9 mouse cellular contexts compared by ENCODE assay signal in genomic region chr2:71531990-71532970, GRCm38 (mm10). TPM values are rescaled to one million over a fixed set of nuclear protein-coding genes. Genes with fewer than 3 reads are reported as not detected.
DNase-seq lines count a peak whose midpoint lies in the region; ATAC-seq and TF ChIP-seq lines count a peak whose summit lies in the region.
"Had no signal": no experiment of that assay in that cellular context is flagged by ENCODE, and none has a peak within 500 bp of the region (broad histone marks: within the 10 kb centered on the region; RNA-seq: fewer than 3 reads in every experiment).

No protein-coding gene starts in this region.

- peaks cover 93% of the 10 kb centered on the region for H3K27me3 ChIP-seq in neural tube, embryonic 15.5 days (replicated peaks)
- H3K27me3 ChIP-seq in embryonic facial prominence, embryonic 14.5 days (replicated peaks; ENCODE audit: control insufficient read depth, insufficient read depth, low read length) = peaks cover 92% of the 10 kb centered on the region
- peaks cover 89% of the 10 kb centered on the region for H3K27me3 ChIP-seq in limb, embryonic 11.5 days (ENCODE audit: control insufficient read depth, insufficient read depth, low read length)
- peaks cover 60% of the 10 kb centered on the region for H3K27me3 ChIP-seq in stomach, postnatal 0 days (ENCODE audit: control insufficient read depth, insufficient read depth, low read length)

- no peak for TF ChIP-seq CTCF in stomach, postnatal 0 days (IDR thresholded peaks at IDR 0.05; ENCODE audit: low read depth)

- no peak overlapping the region for H3K4me3 ChIP-seq in neural tube, embryonic 15.5 days (replicated peaks)
- peak overlapping the region; percentile 49 for H3K4me3 ChIP-seq in embryonic facial prominence, embryonic 14.5 days (ENCODE audit: low read depth, low read length)
- H3K4me3 ChIP-seq in limb, embryonic 11.5 days (ENCODE audit: low read depth, low read length) = peak overlapping the region; percentile 16; the same call in 1 of the 2 replicates
- peak overlapping the region; percentile 3; the same call in 1 of the 2 replicates for H3K4me3 ChIP-seq in stomach, postnatal 0 days (ENCODE audit: low read depth, low read length)
- H3K4me3 ChIP-seq: left cerebral cortex, adult 2 months had no signal

- ATAC-seq in neural tube, embryonic 15.5 days (ENCODE audit: low FRiP score) = no peak
- no peak for ATAC-seq in embryonic facial prominence, embryonic 14.5 days (ENCODE audit: low read depth)
- ATAC-seq in limb, embryonic 11.5 days (ENCODE audit: insufficient number of reproducible peaks, low FRiP score, low TSS enrichment, low read depth) = no peak
- ATAC-seq in stomach, postnatal 0 days (ENCODE audit: low FRiP score, low TSS enrichment) = no peak
- no peak for ATAC-seq in megakaryocyte-erythroid progenitor cell, adult 5-6 weeks (replicated peaks; ENCODE audit: low FRiP score, low TSS enrichment, poor library complexity, severe bottlenecking)

- under 1% methylated on average over 43 of the region's 43 CpGs for WGBS in neural tube, embryonic 15.5 days
- WGBS in embryonic facial prominence, embryonic 14.5 days = 3% methylated on average over 42 of the region's 43 CpGs
- WGBS in limb, embryonic 11.5 days = 1% methylated on average over 43 of the region's 43 CpGs
- 2% methylated on average over 43 of the region's 43 CpGs for WGBS in stomach, postnatal 0 days

- H3K36me3 ChIP-seq in neural tube, embryonic 15.5 days = no peaks in the 10 kb centered on the region
- no peaks in the 10 kb centered on the region for H3K36me3 ChIP-seq in embryonic facial prominence, embryonic 14.5 days (ENCODE audit: control insufficient read depth, insufficient read depth, low read length)
- H3K36me3 ChIP-seq in limb, embryonic 11.5 days (ENCODE audit: control insufficient read depth, insufficient read depth, low read length) = no peaks in the 10 kb centered on the region
- no peaks in the 10 kb centered on the region for H3K36me3 ChIP-seq in stomach, postnatal 0 days (ENCODE audit: control insufficient read depth, insufficient read depth, low read length)

- peak; percentile 68 for DNase-seq in neural tube, embryonic 10.5 days (ENCODE audit: extremely low spot score, low spot score)
- no peak for DNase-seq in embryonic facial prominence, embryonic 14.5 days (ENCODE audit: low spot score)
- peak; percentile 63 for DNase-seq in limb, embryonic 11.5 days (ENCODE audit: low spot score)
- no peak for DNase-seq in stomach, postnatal 0 days (ENCODE audit: low spot score)
- no peak for DNase-seq in thymus, adult 18-20 months

- TF ChIP-seq EP300 in stomach, postnatal 0 days (optimal IDR thresholded peaks at IDR 0.05) = no peak

- no peak overlapping the region for H3K4me2 ChIP-seq in neural tube, embryonic 15.5 days
- H3K4me2 ChIP-seq in embryonic facial prominence, embryonic 14.5 days (ENCODE audit: low read depth, low read length) = peak overlapping the region; percentile 75
- H3K4me2 ChIP-seq in limb, embryonic 11.5 days (ENCODE audit: low read depth, severe bottlenecking) = peak overlapping the region; percentile 12; the same call in 1 of the 2 replicates
- no peak overlapping the region for H3K4me2 ChIP-seq in stomach, postnatal 0 days (replicated peaks; ENCODE audit: low read depth)

- no peak overlapping the region for H3K27ac ChIP-seq in neural tube, embryonic 15.5 days (replicated peaks)
- H3K27ac ChIP-seq in embryonic facial prominence, embryonic 14.5 days (replicated peaks; ENCODE audit: low read depth, low read length) = peak overlapping the region; percentile 87; the same call in 1 of the 2 replicates
- no peak overlapping the region for H3K27ac ChIP-seq in limb, embryonic 11.5 days (replicated peaks; ENCODE audit: low read depth, low read length)
- no peak overlapping the region for H3K27ac ChIP-seq in stomach, postnatal 0 days (replicated peaks)
- H3K27ac ChIP-seq: left cerebral cortex, adult 2 months; macrophage had no signal

- H3K9me3 ChIP-seq in neural tube, embryonic 15.5 days (replicated peaks) = no peaks in the 10 kb centered on the region
- H3K9me3 ChIP-seq in embryonic facial prominence, embryonic 14.5 days (ENCODE audit: control insufficient read depth, low read length) = no peaks in the 10 kb centered on the region
- no peaks in the 10 kb centered on the region for H3K9me3 ChIP-seq in limb, embryonic 11.5 days (ENCODE audit: control insufficient read depth, low read length)
- H3K9me3 ChIP-seq in stomach, postnatal 0 days (ENCODE audit: control insufficient read depth, low read length) = no peaks in the 10 kb centered on the region

- H3K9ac ChIP-seq in neural tube, embryonic 15.5 days (replicated peaks) = no peak overlapping the region
- H3K9ac ChIP-seq in embryonic facial prominence, embryonic 14.5 days (ENCODE audit: low read depth, low read length) = peak overlapping the region; percentile 55
- no peak overlapping the region; the same call in 1 of the 2 replicates for H3K9ac ChIP-seq in limb, embryonic 11.5 days (ENCODE audit: low read length)
- H3K9ac ChIP-seq in stomach, postnatal 0 days (ENCODE audit: low read length) = no peak overlapping the region

- H3K4me1 ChIP-seq in neural tube, embryonic 15.5 days = peaks cover 19% of the 10 kb centered on the region
- H3K4me1 ChIP-seq in embryonic facial prominence, embryonic 14.5 days (ENCODE audit: control insufficient read depth, insufficient read depth, low read length) = 0 out of 2 replicates have a peak, but pooled peaks cover 5% of the 10 kb centered on the region
- H3K4me1 ChIP-seq in limb, embryonic 11.5 days (ENCODE audit: control insufficient read depth, insufficient read depth, low read length) = peaks cover 12% of the 10 kb centered on the region
- H3K4me1 ChIP-seq in stomach, postnatal 0 days (replicated peaks; ENCODE audit: control insufficient read depth, insufficient read depth) = peaks cover 4% of the 10 kb centered on the region; the same call in 1 of the 2 replicates

RNA-seq across cellular contexts. Expression of gene Dlx1, which starts 4.4 kb away (rescaled TPM):
- 0.13 and 1.3 TPM in 2 replicates for polyA plus RNA-seq in neural tube, embryonic 15.5 days (2015; fragmentation: Nextera tagmentation; extraction: Ambion mirVana)
- polyA plus RNA-seq in embryonic facial prominence, embryonic 14.5 days (2014; fragmentation: Nextera tagmentation; extraction: Ambion mirVana) = 13.1 and 15.2 TPM in 2 replicates
- polyA plus RNA-seq in limb, embryonic 11.5 days (2014; fragmentation: Nextera tagmentation; extraction: Ambion mirVana) = 5.8 and 6.3 TPM in 2 replicates
- polyA plus RNA-seq in stomach, postnatal 0 days (2015; fragmentation: Nextera tagmentation; extraction: Ambion mirVana) = 3.2 and 3.8 TPM in 2 replicates
- total RNA-seq in megakaryocyte-erythroid progenitor cell, adult 5-6 weeks (2014; fragmentation: Nextera tagmentation) = not detected in 2 replicates
- total RNA-seq in megakaryocyte-erythroid progenitor cell, adult 5-6 weeks (2017) = 0.19 TPM in 1 of 2 replicates, not detected in the other
- polyA plus RNA-seq: macrophage had no signal

RNA-seq across cellular contexts. Expression of gene Dlx2, which starts 14.3 kb away (rescaled TPM):
- polyA plus RNA-seq in neural tube, embryonic 15.5 days (2015; fragmentation: Nextera tagmentation; extraction: Ambion mirVana) = 0.08 and 1.1 TPM in 2 replicates
- 5.5 and 5.7 TPM in 2 replicates for polyA plus RNA-seq in embryonic facial prominence, embryonic 14.5 days (2014; fragmentation: Nextera tagmentation; extraction: Ambion mirVana)
- polyA plus RNA-seq in limb, embryonic 11.5 days (2014; fragmentation: Nextera tagmentation; extraction: Ambion mirVana) = 5.6 and 7.3 TPM in 2 replicates
- polyA plus RNA-seq in stomach, postnatal 0 days (2015; fragmentation: Nextera tagmentation; extraction: Ambion mirVana) = 1.3 TPM in 2 replicates
- total RNA-seq in megakaryocyte-erythroid progenitor cell, adult 5-6 weeks (2014; fragmentation: Nextera tagmentation) = not detected in 2 replicates
- not detected in 2 replicates for total RNA-seq in megakaryocyte-erythroid progenitor cell, adult 5-6 weeks (2017)
- polyA plus RNA-seq: macrophage had no signal

Comparison
In these comparisons a context has a peak if more than half of its experiments do, and no peak if none do; other contexts are left out.
1. DNase-seq: peak in neural tube, embryonic 10.5 days (single experiment) and limb, embryonic 11.5 days (single experiment); none in embryonic facial prominence, embryonic 14.5 days (single experiment), stomach, postnatal 0 days (single experiment) and thymus, adult 18-20 months (0 of 2).
2. H3K4me2 ChIP-seq: peak in embryonic facial prominence, embryonic 14.5 days (single experiment) and limb, embryonic 11.5 days (single experiment); none in neural tube, embryonic 15.5 days (single experiment) and stomach, postnatal 0 days (single experiment).